Mouse (Mus musculus) frontal cortex, postnatal 10 days (tissue): ENCODE results near the gene Vps39.

Source experiments
- DNase-seq, 2 experiments: peaks; one replicate each; pipeline ENCODE4 v3.0.0; 2022; ENCODE audit warnings: low spot score in 2 of 2, mixed read lengths in 1 of 2

Gene Vps39

GRCm38 (mm10) chr2:120352682-120353646, at the start of gene Vps39:
TSS of gene Vps39 (minus strand) at chr2:120353137.
- peak; percentile 88 for DNase-seq

- no peak for DNase-seq
Observed at GRCm38 (mm10) chr2:120397951-120398350, 45.0 kb upstream of the Vps39 start.

- no peak for DNase-seq
Observed at GRCm38 (mm10) chr2:120392406-120392805, 39.5 kb upstream of the Vps39 start.

- no peak for DNase-seq
Observed at GRCm38 (mm10) chr2:120390934-120391333, 38.0 kb upstream of the Vps39 start.

GRCm38 (mm10) chr2:120389376-120389775, 36.4 kb upstream of the Vps39 start:
- DNase-seq: no peak

GRCm38 (mm10) chr2:120387291-120387690, 34.4 kb upstream of the Vps39 start:
- DNase-seq: no peak

- DNase-seq: no peak
Observed at GRCm38 (mm10) chr2:120386264-120386663, 33.3 kb upstream of the Vps39 start.

GRCm38 (mm10) chr2:120373858-120374257, 20.9 kb upstream of the Vps39 start:
- DNase-seq: no peak

GRCm38 (mm10) chr2:120367416-120368207, 14.7 kb upstream of the Vps39 start:
- DNase-seq: no peak

GRCm38 (mm10) chr2:120366501-120366900, 13.6 kb upstream of the Vps39 start:
- DNase-seq: no peak

- DNase-seq: no peak
Observed at GRCm38 (mm10) chr2:120360425-120360824, 7.5 kb upstream of the Vps39 start.

- DNase-seq: no peak
Observed at GRCm38 (mm10) chr2:120351321-120351720, 1.6 kb downstream of the Vps39 start.

- DNase-seq: no peak
Observed at GRCm38 (mm10) chr2:120348120-120348519, 4.8 kb downstream of the Vps39 start.

GRCm38 (mm10) chr2:120341741-120342140, 11.2 kb downstream of the Vps39 start:
- DNase-seq: no peak

- no peak for DNase-seq
Observed at GRCm38 (mm10) chr2:120337886-120338285, 15.1 kb downstream of the Vps39 start.

GRCm38 (mm10) chr2:120331575-120331974, 21.4 kb downstream of the Vps39 start:
- no peak for DNase-seq

- DNase-seq: no peak
Observed at GRCm38 (mm10) chr2:120315077-120315476, 37.9 kb downstream of the Vps39 start.

GRCm38 (mm10) chr2:120314487-120314886, 38.5 kb downstream of the Vps39 start:
- DNase-seq: no peak

- no peak for DNase-seq
Observed at GRCm38 (mm10) chr2:120313976-120314375, 39.0 kb downstream of the Vps39 start, which contains the start of gene Pla2g4f. TSS of gene Pla2g4f (minus strand) at chr2:120314165.

- DNase-seq: no peak
Observed at GRCm38 (mm10) chr2:120312276-120312825, 40.6 kb downstream of the Vps39 start.

- DNase-seq: no peak
Observed at GRCm38 (mm10) chr2:120304113-120304512, 48.8 kb downstream of the Vps39 start.

- DNase-seq: no peak
Observed at GRCm38 (mm10) chr2:120301076-120301475, 51.9 kb downstream of the Vps39 start.
